Mouse (Mus musculus): ENCODE data around the gene Kcnj12.
A peak's percentile ranks its signal among the peaks of the same experiment; 100 is the strongest.

The Kcnj12 gene

GRCm38 (mm10) chr11:61059691-61060457, 37.5 kb downstream of the Kcnj12 start:
- DNase-seq (ENCODE audit: low spot score in 2 of 2) = peak; percentile 20 to 35

- peak; percentile 37 to 48 for DNase-seq (ENCODE audit: low spot score in 2 of 2)
Measured at GRCm38 (mm10) chr11:61060634-61061033, 38.3 kb downstream of the Kcnj12 start.

- DNase-seq (ENCODE audit: low spot score in 2 of 2) = no peak
Measured at GRCm38 (mm10) chr11:61062548-61063461, 40.4 kb downstream of the Kcnj12 start.

GRCm38 (mm10) chr11:61063503-61063902, 41.1 kb downstream of the Kcnj12 start:
- DNase-seq (ENCODE audit: low spot score in 2 of 2) = no peak

GRCm38 (mm10) chr11:61065620-61066019, 43.3 kb downstream of the Kcnj12 start:
- DNase-seq (ENCODE audit: low spot score in 2 of 2) = no peak

GRCm38 (mm10) chr11:61067133-61067835, 44.9 kb downstream of the Kcnj12 start:
- no peak for DNase-seq (ENCODE audit: low spot score in 2 of 2)

GRCm38 (mm10) chr11:61068866-61069265, 46.5 kb downstream of the Kcnj12 start:
- DNase-seq (ENCODE audit: low spot score in 2 of 2) = no peak

GRCm38 (mm10) chr11:61069645-61070044, 47.3 kb downstream of the Kcnj12 start:
- no peak for DNase-seq (ENCODE audit: low spot score in 2 of 2)

GRCm38 (mm10) chr11:61074646-61075317, 52.4 kb downstream of the Kcnj12 start:
- DNase-seq (ENCODE audit: low spot score in 2 of 2) = no peak

- DNase-seq (ENCODE audit: low spot score in 2 of 2) = no peak
Measured at GRCm38 (mm10) chr11:61075361-61076326, 53.3 kb downstream of the Kcnj12 start.

GRCm38 (mm10) chr11:61081624-61082023, 59.3 kb downstream of the Kcnj12 start:
- DNase-seq (ENCODE audit: low spot score in 2 of 2) = no peak

- DNase-seq (ENCODE audit: low spot score in 2 of 2) = no peak
Measured at GRCm38 (mm10) chr11:61090195-61090594, 67.8 kb downstream of the Kcnj12 start.

GRCm38 (mm10) chr11:61091192-61091591, 68.8 kb downstream of the Kcnj12 start:
- DNase-seq (ENCODE audit: low spot score in 2 of 2) = no peak

GRCm38 (mm10) chr11:61091642-61092262, 69.4 kb downstream of the Kcnj12 start:
- DNase-seq (ENCODE audit: low spot score in 2 of 2) = peak in 1 of 2 experiments; percentile 60

GRCm38 (mm10) chr11:61098046-61098445, 75.7 kb downstream of the Kcnj12 start:
- no peak for DNase-seq (ENCODE audit: low spot score in 2 of 2)

- DNase-seq (ENCODE audit: low spot score in 2 of 2) = no peak
Measured at GRCm38 (mm10) chr11:61102397-61103339, 80.3 kb downstream of the Kcnj12 start.

GRCm38 (mm10) chr11:61104241-61104901, 82.0 kb downstream of the Kcnj12 start:
- peak; percentile 64 to 80 for DNase-seq (ENCODE audit: low spot score in 2 of 2)

- no peak for DNase-seq (ENCODE audit: low spot score in 2 of 2)
Measured at GRCm38 (mm10) chr11:61108911-61109361, 86.6 kb downstream of the Kcnj12 start.
